Mouse (Mus musculus): Measurements from ENCODE around the gene Mrpl39.

Mrpl39 gene

GRCm38 (mm10) chr16:84735166-84736105 lies at the start of gene Mrpl39:
Gene Mrpl39, minus strand, starts transcription at chr16:84735742.
- in situ Hi-C loops (cut with MboI; ENCODE audit: low pct_unique_long_range_greater_than_20kb in 1 of 2, low sequenced_read_pairs in 2 of 2, unreplicated experiment in 1 of 2): loop anchor here (10.0 to 25.0 kb wide), 2 partner anchors 99 to 102 kb away; partner anchors contain the start of genes Atp5j (in 2 of the 2) and Gabpa (in 2 of the 2)

GRCm38 (mm10) chr16:84784966-84785365 lies 49.4 kb upstream of the Mrpl39 start:
- in situ Hi-C loops (cut with MboI; ENCODE audit: low pct_unique_long_range_greater_than_20kb in 1 of 2, low sequenced_read_pairs in 2 of 2, unreplicated experiment in 1 of 2): no loop called here

GRCm38 (mm10) chr16:84783279-84783678 lies 47.7 kb upstream of the Mrpl39 start:
- in situ Hi-C loops (cut with MboI; ENCODE audit: low pct_unique_long_range_greater_than_20kb in 1 of 2, low sequenced_read_pairs in 2 of 2, unreplicated experiment in 1 of 2): no loop called here

GRCm38 (mm10) chr16:84779718-84780117 lies 44.2 kb upstream of the Mrpl39 start:
- in situ Hi-C loops (cut with MboI; ENCODE audit: low pct_unique_long_range_greater_than_20kb in 1 of 2, low sequenced_read_pairs in 2 of 2, unreplicated experiment in 1 of 2): no loop called here

GRCm38 (mm10) chr16:84778861-84779630 lies 43.5 kb upstream of the Mrpl39 start:
- in situ Hi-C loops (cut with MboI; ENCODE audit: low pct_unique_long_range_greater_than_20kb in 1 of 2, low sequenced_read_pairs in 2 of 2, unreplicated experiment in 1 of 2): no loop called here

- in situ Hi-C loops (cut with MboI; ENCODE audit: low pct_unique_long_range_greater_than_20kb in 1 of 2, low sequenced_read_pairs in 2 of 2, unreplicated experiment in 1 of 2): no loop called here
Measured at GRCm38 (mm10) chr16:84778431-84778830, 42.9 kb upstream of the Mrpl39 start.

GRCm38 (mm10) chr16:84776089-84776784 lies 40.7 kb upstream of the Mrpl39 start:
- in situ Hi-C loops (cut with MboI; ENCODE audit: low pct_unique_long_range_greater_than_20kb in 1 of 2, low sequenced_read_pairs in 2 of 2, unreplicated experiment in 1 of 2): no loop called here

- in situ Hi-C loops (cut with MboI; ENCODE audit: low pct_unique_long_range_greater_than_20kb in 1 of 2, low sequenced_read_pairs in 2 of 2, unreplicated experiment in 1 of 2): no loop called here
Measured at GRCm38 (mm10) chr16:84775356-84775755, 39.8 kb upstream of the Mrpl39 start.

- in situ Hi-C loops (cut with MboI; ENCODE audit: low pct_unique_long_range_greater_than_20kb in 1 of 2, low sequenced_read_pairs in 2 of 2, unreplicated experiment in 1 of 2): no loop called here
Measured at GRCm38 (mm10) chr16:84774761-84775231, 39.3 kb upstream of the Mrpl39 start.

- in situ Hi-C loops (cut with MboI; ENCODE audit: low pct_unique_long_range_greater_than_20kb in 1 of 2, low sequenced_read_pairs in 2 of 2, unreplicated experiment in 1 of 2): no loop called here
Measured at GRCm38 (mm10) chr16:84774003-84774703, 38.6 kb upstream of the Mrpl39 start, which contains the start of gene Jam2. Gene Jam2, plus strand, starts transcription at chr16:84774123.

- in situ Hi-C loops (cut with MboI; ENCODE audit: low pct_unique_long_range_greater_than_20kb in 1 of 2, low sequenced_read_pairs in 2 of 2, unreplicated experiment in 1 of 2): no loop called here
Measured at GRCm38 (mm10) chr16:84773268-84773861, 37.8 kb upstream of the Mrpl39 start.

GRCm38 (mm10) chr16:84772496-84773267 lies 37.1 kb upstream of the Mrpl39 start:
- in situ Hi-C loops (cut with MboI; ENCODE audit: low pct_unique_long_range_greater_than_20kb in 1 of 2, low sequenced_read_pairs in 2 of 2, unreplicated experiment in 1 of 2): no loop called here

- in situ Hi-C loops (cut with MboI; ENCODE audit: low pct_unique_long_range_greater_than_20kb in 1 of 2, low sequenced_read_pairs in 2 of 2, unreplicated experiment in 1 of 2): no loop called here
Measured at GRCm38 (mm10) chr16:84771461-84771860, 35.9 kb upstream of the Mrpl39 start.

- in situ Hi-C loops (cut with MboI; ENCODE audit: low pct_unique_long_range_greater_than_20kb in 1 of 2, low sequenced_read_pairs in 2 of 2, unreplicated experiment in 1 of 2): no loop called here
Measured at GRCm38 (mm10) chr16:84770891-84771290, 35.3 kb upstream of the Mrpl39 start.

- in situ Hi-C loops (cut with MboI; ENCODE audit: low pct_unique_long_range_greater_than_20kb in 1 of 2, low sequenced_read_pairs in 2 of 2, unreplicated experiment in 1 of 2): no loop called here
Measured at GRCm38 (mm10) chr16:84769619-84770464, 34.3 kb upstream of the Mrpl39 start.

- in situ Hi-C loops (cut with MboI; ENCODE audit: low pct_unique_long_range_greater_than_20kb in 1 of 2, low sequenced_read_pairs in 2 of 2, unreplicated experiment in 1 of 2): no loop called here
Measured at GRCm38 (mm10) chr16:84769182-84769581, 33.6 kb upstream of the Mrpl39 start.

Data from mouse embryonic stem cell (cell line).